Comparison of ENCODE assay signal across 7 mouse cellular contexts in genomic region chr5:145230641-145231040, GRCm38 (mm10). TPM values are rescaled to one million over a fixed set of nuclear protein-coding genes. Genes with fewer than 3 reads are reported as not detected.
DNase-seq lines count a peak whose midpoint lies in the region; ATAC-seq and TF ChIP-seq lines count a peak whose summit lies in the region.

No protein-coding gene starts in this region.

- H3K36me3 ChIP-seq in E14TG2a.4 (ENCODE audit: insufficient read depth, low read length) = peaks cover 29% of the 10 kb centered on the region
- peaks cover 11 to 27% of the 10 kb centered on the region in 2 experiments for H3K36me3 ChIP-seq in MEL (ENCODE audit: control insufficient read depth in 1 of 2, insufficient read depth in 2 of 2, low read length in 2 of 2)
- H3K36me3 ChIP-seq in hindbrain, postnatal 0 days (ENCODE audit: insufficient read depth, low read length) = peaks cover 20% of the 10 kb centered on the region; the same call in 1 of the 2 replicates
- peaks cover 22% of the 10 kb centered on the region for H3K36me3 ChIP-seq in liver, embryonic 16.5 days (ENCODE audit: control insufficient read depth, insufficient read depth)

- H3K4me3 ChIP-seq in E14TG2a.4 (replicated peaks; ENCODE audit: low read length) (peak overlapping the region; percentile 98), MEL (ENCODE audit: control insufficient read depth in 1 of 2, insufficient read depth in 1 of 2, low read depth in 2 of 2, low read length in 2 of 2) (peak overlapping the region; percentile 66 to 73)
- H3K4me3 ChIP-seq in hindbrain, postnatal 0 days (ENCODE audit: low read length) = peak overlapping the region; percentile 100; the same call in 1 of the 2 replicates
- no peak overlapping the region; the same call in 1 of the 2 replicates for H3K4me3 ChIP-seq in liver, embryonic 16.5 days (ENCODE audit: low read depth, low read length)

- 87% methylated on average over 4 of the region's 4 CpGs for WGBS in hindbrain, postnatal 0 days
- WGBS in liver, embryonic 16.5 days (ENCODE audit: insufficient replicate concordance) = 76% methylated on average over 4 of the region's 4 CpGs

- peaks cover 35% of the 10 kb centered on the region for H3K79me2 ChIP-seq in MEL (ENCODE audit: control insufficient read depth, insufficient read depth, low read length, poor library complexity)

- H3K9me3 ChIP-seq in E14TG2a.4 (ENCODE audit: low read length) = no peaks in the 10 kb centered on the region
- no peaks in the 10 kb centered on the region for H3K9me3 ChIP-seq in MEL (replicated peaks; ENCODE audit: insufficient read depth, low read length)
- H3K9me3 ChIP-seq in hindbrain, postnatal 0 days (ENCODE audit: low read length) = no peaks in the 10 kb centered on the region
- no peaks in the 10 kb centered on the region for H3K9me3 ChIP-seq in liver, embryonic 16.5 days (replicated peaks; ENCODE audit: control insufficient read depth, low read length)

- no peaks in the 10 kb centered on the region for H3K27me3 ChIP-seq in E14TG2a.4 (ENCODE audit: insufficient read depth, low read length)
- H3K27me3 ChIP-seq in MEL (ENCODE audit: control insufficient read depth in 1 of 2, insufficient read depth in 2 of 2, low read length in 2 of 2) = no peaks in the 10 kb centered on the region
- no peaks in the 10 kb centered on the region for H3K27me3 ChIP-seq in hindbrain, postnatal 0 days (ENCODE audit: insufficient read depth, low read length)
- no peaks in the 10 kb centered on the region for H3K27me3 ChIP-seq in liver, embryonic 16.5 days (ENCODE audit: control insufficient read depth, insufficient read depth, low read depth, low read length)

- no peak for ATAC-seq in hindbrain, postnatal 0 days
- ATAC-seq in liver, embryonic 16.5 days (ENCODE audit: low read depth) = no peak

- no peak for TF ChIP-seq RAD21 in MEL (IDR thresholded peaks at IDR 0.05; ENCODE audit: low read depth, low read length)

- no peak for TF ChIP-seq EP300 in MEL (IDR thresholded peaks at IDR 0.05; ENCODE audit: low read depth in 1 of 2, low read length in 2 of 2)

- TF ChIP-seq POLR2A in MEL (IDR thresholded peaks at IDR 0.05; ENCODE audit: control insufficient read depth in 1 of 2, insufficient read depth in 1 of 2, low read depth in 1 of 2, low read length in 2 of 2, poor library complexity in 1 of 2) = no peak

- H3K27ac ChIP-seq in MEL (ENCODE audit: control insufficient read depth, low read depth, low read length) = peak overlapping the region; percentile 92
- peak overlapping the region; percentile 96; the same call in 1 of the 2 replicates for H3K27ac ChIP-seq in hindbrain, postnatal 0 days
- H3K27ac ChIP-seq in liver, embryonic 16.5 days (ENCODE audit: low read length) = peak overlapping the region; percentile 98

- H3K4me1 ChIP-seq in E14TG2a.4 (replicated peaks; ENCODE audit: low read depth, low read length) (peaks cover 40% of the 10 kb centered on the region), MEL (ENCODE audit: control insufficient read depth in 1 of 2, insufficient read depth in 2 of 2, low read length in 2 of 2) (peaks cover 7 to 17% of the 10 kb centered on the region in 2 experiments)
- H3K4me1 ChIP-seq in hindbrain, postnatal 0 days (ENCODE audit: insufficient read depth, low read length) = peaks cover 8% of the 10 kb centered on the region; the same call in 1 of the 2 replicates
- H3K4me1 ChIP-seq in liver, embryonic 16.5 days (ENCODE audit: control insufficient read depth, low read depth, low read length) = peaks cover 17% of the 10 kb centered on the region

- peak; percentile 42 for DNase-seq in MEL (ENCODE audit: low read depth, low spot score)
- no peak for DNase-seq in hindbrain, postnatal 0 days (ENCODE audit: low spot score)
- no peak for DNase-seq in retina, postnatal 1 day
- no peak for DNase-seq in gastrocnemius, postnatal 4 days (ENCODE audit: low spot score in 2 of 2)
- DNase-seq in frontal cortex, adult 2 months (ENCODE audit: extremely low spot score in 1 of 2, low spot score in 1 of 2) = no peak

- peak overlapping the region; percentile 84 for H3K4me2 ChIP-seq in hindbrain, postnatal 0 days (ENCODE audit: low read depth, low read length)
- H3K4me2 ChIP-seq in liver, embryonic 16.5 days (ENCODE audit: low read depth, low read length) = peak overlapping the region; percentile 84

- no peak for TF ChIP-seq CTCF in E14TG2a.4 (conservative IDR thresholded peaks at IDR 0.05; ENCODE audit: low read length)
- TF ChIP-seq CTCF in MEL (IDR thresholded peaks at IDR 0.05 in 2 of 3, conservative IDR thresholded peaks at IDR 0.05 in 1 of 3; ENCODE audit: control insufficient read depth in 1 of 3, insufficient read depth in 1 of 3, low read depth in 2 of 3, low read length in 3 of 3, poor library complexity in 1 of 3, severe bottlenecking in 1 of 3) = no peak
- TF ChIP-seq CTCF in hindbrain, postnatal 0 days (IDR thresholded peaks at IDR 0.05; ENCODE audit: low read depth) = no peak

- H3K9ac ChIP-seq in MEL (ENCODE audit: control insufficient read depth, low read depth, low read length, poor library complexity, severe bottlenecking) = peak overlapping the region; percentile 76
- H3K9ac ChIP-seq in hindbrain, postnatal 0 days (replicated peaks; ENCODE audit: low read length) = no peak overlapping the region; the same call in 1 of the 2 replicates
- peak overlapping the region; percentile 97 for H3K9ac ChIP-seq in liver, embryonic 16.5 days (ENCODE audit: low read depth, low read length)

TF ChIP-seq in MEL, 35 proteins besides CTCF, POLR2A, EP300 and RAD21:
- no peak for TF ChIP-seq TCF12 (IDR thresholded peaks at IDR 0.05; ENCODE audit: low read depth, low read length)
- TF ChIP-seq MYC (IDR thresholded peaks at IDR 0.05; ENCODE audit: low read depth, low read length) = no peak
- TF ChIP-seq MEF2A (IDR thresholded peaks at IDR 0.05; ENCODE audit: extremely low read depth, insufficient replicate concordance, low read depth, low read length, poor library complexity, severe bottlenecking) = no peak
- no peak for TF ChIP-seq POLR2AphosphoS5 (IDR thresholded peaks at IDR 0.05; ENCODE audit: borderline replicate concordance, low read depth, low read length)
- no peak for TF ChIP-seq HCFC1 (IDR thresholded peaks at IDR 0.05; ENCODE audit: low read depth, low read length)

RNA-seq across cellular contexts. Expression of gene Zfp655, which starts 0.9 kb away (rescaled TPM):
- 26.9 and 30.3 TPM in 2 replicates for total RNA-seq in MEL (2012; rRNA removed)
- 10 to 100 TPM; 25.2 to 35.3 TPM for polyA plus RNA-seq in MEL (2012; ENCODE audit: insufficient read depth in 1 of 2, insufficient read length in 2 of 2, low read depth in 1 of 2, low replicate concordance in 2 of 2, missing spikeins in 1 of 2)
- total RNA-seq in hindbrain, postnatal 0 days (2014; rRNA removed) = 21.0 and 21.5 TPM in 2 replicates
- 25.2 and 25.5 TPM in 2 replicates for polyA plus RNA-seq in hindbrain, postnatal 0 days (2015; fragmentation: Nextera tagmentation; extraction: Ambion mirVana)
- 18.8 and 19.3 TPM in 2 replicates for polyA plus RNA-seq in liver, embryonic 16.5 days (2015; fragmentation: Nextera tagmentation; extraction: Ambion mirVana)
- total RNA-seq in gastrocnemius, postnatal 4 days (2021) = 10 to 100 TPM; 19.0 to 22.9 TPM
- 20.8 and 20.9 TPM in 2 replicates for polyA plus RNA-seq in frontal cortex, adult 2 months (2012; rRNA removed)

RNA-seq across cellular contexts. Expression of gene Zkscan5, which starts 26.3 kb away (rescaled TPM):
- total RNA-seq in MEL (2012; rRNA removed) = 7.8 and 8.7 TPM in 2 replicates
- polyA plus RNA-seq in MEL (2012; ENCODE audit: insufficient read depth in 1 of 2, insufficient read length in 2 of 2, low read depth in 1 of 2, low replicate concordance in 2 of 2, missing spikeins in 1 of 2) = 1 to 10 TPM in 1 of 2 experiments, not detected in 1; 9.8 TPM
- total RNA-seq in hindbrain, postnatal 0 days (2014; rRNA removed) = 14.7 and 15.3 TPM in 2 replicates
- 11.1 and 12.4 TPM in 2 replicates for polyA plus RNA-seq in hindbrain, postnatal 0 days (2015; fragmentation: Nextera tagmentation; extraction: Ambion mirVana)
- 3.8 and 4.3 TPM in 2 replicates for polyA plus RNA-seq in liver, embryonic 16.5 days (2015; fragmentation: Nextera tagmentation; extraction: Ambion mirVana)
- total RNA-seq in gastrocnemius, postnatal 4 days (2021) = 10 to 100 TPM; 11.3 to 11.9 TPM
- 9.5 and 9.7 TPM in 2 replicates for polyA plus RNA-seq in frontal cortex, adult 2 months (2012; rRNA removed)

RNA-seq across cellular contexts. Expression of gene Zkscan14, which starts 29.0 kb away (rescaled TPM):
- total RNA-seq in MEL (2012; rRNA removed) = 6.7 and 7.1 TPM in 2 replicates
- polyA plus RNA-seq in MEL (2012; ENCODE audit: insufficient read depth in 1 of 2, insufficient read length in 2 of 2, low read depth in 1 of 2, low replicate concordance in 2 of 2, missing spikeins in 1 of 2) = 1 to 10 TPM in 1 of 2 experiments, not detected in 1; 7.5 TPM
- total RNA-seq in hindbrain, postnatal 0 days (2014; rRNA removed) = 7.4 and 8.6 TPM in 2 replicates
- polyA plus RNA-seq in hindbrain, postnatal 0 days (2015; fragmentation: Nextera tagmentation; extraction: Ambion mirVana) = 11.3 and 12.5 TPM in 2 replicates
- 6.9 and 7.9 TPM in 2 replicates for polyA plus RNA-seq in liver, embryonic 16.5 days (2015; fragmentation: Nextera tagmentation; extraction: Ambion mirVana)
- total RNA-seq in gastrocnemius, postnatal 4 days (2021) = 1 to 10 TPM; 5.5 to 7.3 TPM
- 6.6 and 8.5 TPM in 2 replicates for polyA plus RNA-seq in frontal cortex, adult 2 months (2012; rRNA removed)

RNA-seq across cellular contexts. Expression of gene Atp5j2, which starts 38.8 kb away (rescaled TPM):
- 493 and 517 TPM in 2 replicates for total RNA-seq in MEL (2012; rRNA removed)
- polyA plus RNA-seq in MEL (2012; ENCODE audit: insufficient read depth in 1 of 2, insufficient read length in 2 of 2, low read depth in 1 of 2, low replicate concordance in 2 of 2, missing spikeins in 1 of 2) = 100 to 1,000 TPM; 543 to 733 TPM
- 116 and 144 TPM in 2 replicates for total RNA-seq in hindbrain, postnatal 0 days (2014; rRNA removed)
- 727 and 733 TPM in 2 replicates for polyA plus RNA-seq in hindbrain, postnatal 0 days (2015; fragmentation: Nextera tagmentation; extraction: Ambion mirVana)
- polyA plus RNA-seq in liver, embryonic 16.5 days (2015; fragmentation: Nextera tagmentation; extraction: Ambion mirVana) = 454 and 484 TPM in 2 replicates
- 100 to 1,000 TPM; 464 to 480 TPM for total RNA-seq in gastrocnemius, postnatal 4 days (2021)
- polyA plus RNA-seq in frontal cortex, adult 2 months (2012; rRNA removed) = 324 and 327 TPM in 2 replicates

RNA-seq across cellular contexts. Expression of gene Zscan25, which starts 49.7 kb away (rescaled TPM):
- 13.9 and 15.1 TPM in 2 replicates for total RNA-seq in MEL (2012; rRNA removed)
- 10 to 100 TPM in 1 of 2 experiments, not detected in 1; 26.5 TPM for polyA plus RNA-seq in MEL (2012; ENCODE audit: insufficient read depth in 1 of 2, insufficient read length in 2 of 2, low read depth in 1 of 2, low replicate concordance in 2 of 2, missing spikeins in 1 of 2)
- 21.2 and 25.5 TPM in 2 replicates for total RNA-seq in hindbrain, postnatal 0 days (2014; rRNA removed)
- 0.83 and 0.92 TPM in 2 replicates for polyA plus RNA-seq in hindbrain, postnatal 0 days (2015; fragmentation: Nextera tagmentation; extraction: Ambion mirVana)
- 0.14 and 0.22 TPM in 2 replicates for polyA plus RNA-seq in liver, embryonic 16.5 days (2015; fragmentation: Nextera tagmentation; extraction: Ambion mirVana)
- 10 to 100 TPM; 12.6 to 15.4 TPM for total RNA-seq in gastrocnemius, postnatal 4 days (2021)
- 13.9 and 16.1 TPM in 2 replicates for polyA plus RNA-seq in frontal cortex, adult 2 months (2012; rRNA removed)
